Mouse (Mus musculus) adrenal gland, adult 8-10 months (tissue): ENCODE data around the gene Rtp4. TPM values are rescaled to one million over a fixed set of nuclear protein-coding genes. Genes with fewer than 3 reads are reported as not detected.
A peak's percentile ranks its signal among the peaks of the same experiment; 100 is the strongest.

Experiments used
- DNase-seq: peaks from one replicate; pipeline ENCODE4 v3.0.0; 2022
- total RNA-seq, 4 experiments: library from RNA; stranded (reverse); gene quantifications; 2 replicates each; pipeline ENCODE4 v1.2.4; 2022

The Rtp4 gene
- total RNA-seq, 4 experiments from 2014 or later, result 8.4 to 11.8 (median 9.9) TPM

DNA sequence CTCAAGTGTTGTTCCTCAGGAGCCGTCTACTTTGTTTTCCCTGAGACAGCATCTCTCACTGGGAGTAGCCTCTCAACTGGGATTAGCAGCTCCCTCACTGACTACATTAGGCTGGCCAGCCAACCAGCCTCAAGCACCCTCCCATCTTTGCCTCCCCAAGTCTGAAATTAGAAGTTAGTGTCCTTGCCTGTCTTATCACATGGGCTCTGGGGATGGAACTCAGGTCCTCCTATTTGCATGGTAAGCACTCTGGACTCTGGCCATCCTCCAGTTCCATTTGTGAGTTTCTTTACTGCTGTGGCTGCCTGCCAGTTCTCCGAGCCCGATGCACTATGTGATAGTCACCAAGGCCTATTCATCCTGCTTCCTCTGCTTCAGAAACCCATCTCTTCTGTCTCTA lies 4.3 kb upstream of the Rtp4 start:
- peak; percentile 50 for DNase-seq

DNA sequence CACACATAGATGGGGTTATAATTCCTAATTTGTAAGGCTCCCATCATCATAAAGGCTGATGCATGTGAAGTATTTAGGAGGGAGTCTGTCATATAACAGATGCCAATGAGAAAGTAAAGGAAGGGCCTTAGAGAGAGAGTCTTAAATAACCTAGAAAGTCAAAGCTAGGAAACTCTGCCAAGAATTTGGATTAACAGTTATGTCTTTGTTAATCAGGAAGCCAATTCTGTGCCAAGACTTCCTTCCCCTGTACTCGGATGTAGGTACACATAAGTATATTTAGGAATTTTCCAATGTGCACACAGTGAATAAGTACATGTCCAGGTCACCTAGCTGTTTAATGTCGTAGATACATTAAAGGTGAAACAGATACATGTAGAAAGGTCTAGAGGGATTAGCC lies 3.5 kb upstream of the Rtp4 start:
- no peak for DNase-seq

DNA sequence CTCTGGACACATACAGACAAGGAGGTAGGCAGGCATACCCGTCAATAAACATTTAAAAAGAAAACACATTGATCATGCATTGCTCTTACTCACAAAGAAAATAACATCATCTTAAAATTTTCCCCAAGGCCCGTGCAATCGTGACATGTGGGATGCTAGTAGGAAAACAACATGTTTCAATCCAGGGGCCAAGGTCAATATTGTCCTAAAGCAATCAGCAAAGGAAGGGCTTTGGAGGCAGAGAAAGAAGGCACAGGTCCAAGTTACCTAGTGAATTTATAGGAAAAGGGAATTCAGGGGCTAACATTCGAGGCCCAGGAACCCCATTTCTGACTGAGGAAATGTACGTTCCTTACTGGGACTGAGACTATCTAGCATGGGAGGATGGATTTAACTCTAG lies 2.9 kb upstream of the Rtp4 start:
- DNase-seq, result no peak

DNA sequence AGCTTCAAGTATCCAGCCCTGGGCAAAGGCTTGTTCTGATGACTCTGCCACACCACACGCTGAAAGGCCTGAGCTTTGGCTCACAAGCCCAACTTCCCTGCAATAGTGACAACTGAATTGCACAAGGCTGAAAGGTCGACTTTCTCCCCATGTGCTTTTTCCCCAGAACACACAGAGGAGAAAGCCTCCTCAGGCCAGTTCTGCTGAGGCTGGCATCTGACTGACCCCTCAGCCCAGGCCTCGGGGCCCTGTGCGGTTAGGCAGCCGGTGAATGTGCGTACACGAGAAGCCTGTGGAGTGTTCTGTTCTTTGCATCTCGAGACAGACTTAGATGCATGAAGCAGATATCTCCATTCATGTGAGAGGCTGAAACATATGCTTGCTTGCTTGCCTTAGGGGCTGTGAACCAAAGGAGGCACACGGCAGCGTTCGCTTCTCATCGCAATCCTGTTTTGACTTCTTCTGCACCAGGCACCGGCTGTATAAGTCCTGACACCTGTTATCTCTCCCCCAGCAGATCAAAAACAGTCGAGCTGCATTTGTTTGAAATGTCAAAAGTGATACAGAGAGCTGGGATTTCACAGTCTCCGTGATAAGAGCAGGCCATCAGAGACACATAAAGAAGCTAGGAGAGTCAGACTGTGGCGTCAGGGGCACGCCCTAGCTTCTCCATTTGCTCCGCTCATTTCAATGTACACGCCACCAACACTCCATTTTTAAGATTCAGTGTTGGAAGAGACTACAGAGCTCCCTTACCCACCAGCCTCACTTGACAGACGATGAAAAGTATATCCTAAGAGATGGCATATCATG lies 2.1 kb upstream of the Rtp4 start:
- peak; percentile 37 for DNase-seq

DNA sequence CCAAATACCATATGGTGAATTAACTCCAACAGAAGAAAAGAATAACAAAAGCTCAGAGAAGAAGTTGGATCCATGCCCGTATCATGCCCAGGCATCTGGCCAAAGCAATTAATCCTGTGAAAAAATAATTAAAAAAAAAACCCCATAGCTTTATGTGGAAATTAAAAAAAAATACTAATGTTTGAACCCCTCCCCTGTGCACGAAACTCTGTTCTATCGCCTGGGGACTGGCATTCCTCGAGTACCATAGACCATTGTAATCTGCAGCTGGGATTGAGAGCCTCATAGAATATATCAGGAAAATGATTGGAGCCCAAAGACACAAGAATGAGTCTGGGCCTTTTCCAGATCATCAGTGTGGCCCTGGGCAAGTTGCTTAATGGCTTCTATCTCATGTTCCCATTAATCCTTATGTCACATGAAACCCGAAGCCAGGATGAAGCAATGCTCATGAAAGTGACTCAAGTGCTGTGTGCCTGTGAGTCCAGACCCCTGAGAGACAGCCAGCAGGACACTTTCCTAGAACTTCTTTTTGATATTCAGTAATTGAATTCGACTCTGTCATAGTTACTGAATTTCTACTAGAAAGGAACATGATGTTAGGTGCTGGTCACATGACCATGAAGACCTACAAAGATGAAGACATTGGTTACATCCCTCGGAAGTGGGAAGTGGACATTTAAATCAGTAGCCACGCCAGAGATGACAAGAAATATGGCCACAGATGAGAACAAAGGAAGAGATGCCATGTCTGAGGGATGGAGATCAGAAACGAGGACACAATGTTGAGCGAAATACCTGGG lies 1.3 kb upstream of the Rtp4 start:
- peak; percentile 70 for DNase-seq

DNA sequence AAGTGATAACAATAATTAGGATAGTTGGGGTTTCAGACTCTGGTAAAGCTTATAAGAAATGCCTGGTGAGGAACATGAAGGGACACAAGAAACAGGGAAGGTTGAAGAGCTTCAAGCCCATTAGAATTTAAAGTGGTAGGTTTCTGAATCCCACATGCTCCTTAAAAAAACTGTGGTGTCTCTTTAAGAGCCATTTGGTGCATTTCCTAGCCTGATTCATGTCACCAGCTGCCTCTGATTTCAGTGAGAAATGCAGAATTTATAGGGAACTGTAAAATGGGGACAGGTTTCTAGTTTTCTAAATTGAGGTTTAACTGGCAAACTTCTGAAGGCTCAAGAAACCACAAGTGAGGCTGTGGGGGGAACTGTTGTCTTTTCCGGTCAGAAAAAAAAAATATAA lies 320 bp upstream of the Rtp4 start:
- no peak for DNase-seq

DNA sequence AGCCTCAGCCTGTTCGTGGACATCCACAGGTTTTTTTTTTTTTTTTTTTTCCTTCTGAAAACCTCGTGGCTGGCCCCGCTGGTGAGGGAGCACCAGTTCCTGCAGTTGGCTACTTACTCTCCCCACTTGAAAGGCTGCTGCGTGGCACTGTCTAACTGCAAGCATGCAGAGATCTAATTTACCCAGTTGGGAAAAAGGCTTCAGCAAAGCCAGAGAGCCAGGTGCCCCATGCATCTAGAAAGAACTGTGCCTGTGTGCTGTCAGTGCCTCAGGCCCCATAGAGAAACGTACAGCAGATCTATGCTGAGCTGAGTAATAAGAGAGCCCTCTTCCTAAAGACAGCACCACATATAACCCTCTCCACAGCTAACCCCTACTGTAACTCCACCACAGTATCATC lies 1.0 kb downstream of the Rtp4 start:
- no peak for DNase-seq

DNA sequence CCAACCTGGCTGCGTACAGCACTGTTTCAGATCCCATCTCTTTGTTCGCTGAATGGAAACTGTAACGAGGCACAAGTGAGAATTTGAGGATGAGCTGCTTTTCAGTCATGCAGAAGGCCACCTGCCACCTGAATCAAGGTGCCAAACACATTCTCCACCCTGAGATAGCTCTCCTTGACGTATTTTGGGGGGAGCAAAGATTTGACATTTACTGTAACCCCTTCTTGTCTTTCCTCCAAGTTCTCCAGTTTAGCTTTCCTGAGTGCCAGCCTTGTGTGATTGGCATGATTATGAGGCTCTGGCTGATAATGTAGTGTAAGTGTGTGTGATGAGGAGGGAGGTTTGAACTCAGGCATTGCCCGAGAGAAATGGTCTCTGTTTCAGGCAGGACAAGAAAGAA lies 2.0 kb downstream of the Rtp4 start:
- no peak for DNase-seq

DNA sequence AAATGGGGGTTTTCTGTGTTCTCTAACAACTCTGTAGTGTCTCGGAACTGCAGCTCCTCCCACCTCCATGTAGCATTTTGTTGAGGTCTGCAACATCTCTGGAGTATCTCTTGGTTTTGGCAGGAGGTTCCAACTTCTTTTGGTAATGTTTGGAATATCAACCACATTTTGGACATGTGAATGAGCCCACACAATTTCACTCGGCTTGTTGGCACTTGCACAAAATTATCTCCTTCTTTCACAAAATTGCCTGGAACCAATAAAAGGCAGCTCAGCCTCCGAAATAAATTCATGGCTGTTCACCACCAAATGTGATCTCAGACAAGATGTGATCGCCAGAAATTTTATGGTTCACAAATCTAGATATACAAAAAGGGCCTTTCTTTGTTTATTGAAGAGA lies 9.1 kb downstream of the Rtp4 start:
- no peak for DNase-seq

DNA sequence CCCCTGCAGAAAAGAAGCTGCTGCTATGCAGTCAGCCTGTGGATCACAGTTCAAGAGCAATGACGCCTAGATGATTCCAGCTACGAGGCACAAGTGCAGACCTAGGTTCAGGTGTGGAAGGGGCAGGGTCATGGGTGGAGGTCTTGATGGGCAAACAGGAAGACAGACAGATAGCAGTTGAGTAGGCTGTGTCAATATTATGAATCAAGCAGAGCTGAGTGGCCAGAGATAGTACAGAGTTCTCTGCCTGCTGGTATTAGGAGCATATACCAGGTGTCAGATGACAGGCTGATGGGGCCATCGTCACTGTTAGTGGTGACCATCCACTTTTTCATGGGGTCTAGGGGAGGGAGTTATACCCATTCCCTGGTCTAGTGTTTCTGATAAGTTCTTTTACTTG lies 13.6 kb downstream of the Rtp4 start:
- DNase-seq, result no peak

DNA sequence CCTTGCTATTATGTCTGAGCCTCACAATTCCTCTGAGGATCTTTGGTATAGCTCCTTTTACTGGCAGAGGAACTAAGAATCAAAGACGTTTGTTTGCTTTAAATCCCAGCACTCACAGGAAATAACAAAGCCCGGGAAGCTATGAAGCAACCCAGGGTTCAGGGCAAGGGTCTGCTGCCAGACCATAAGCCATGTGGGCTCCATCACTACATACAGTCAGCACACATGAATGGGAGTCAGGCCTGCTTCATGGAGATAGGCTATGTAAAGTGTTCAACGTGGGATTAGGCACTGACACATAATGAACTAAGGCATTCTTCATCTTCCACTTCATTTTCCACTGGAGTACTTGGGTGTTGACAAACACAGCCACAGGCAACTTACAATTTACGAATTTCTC lies 21.0 kb downstream of the Rtp4 start:
- no peak for DNase-seq

DNA sequence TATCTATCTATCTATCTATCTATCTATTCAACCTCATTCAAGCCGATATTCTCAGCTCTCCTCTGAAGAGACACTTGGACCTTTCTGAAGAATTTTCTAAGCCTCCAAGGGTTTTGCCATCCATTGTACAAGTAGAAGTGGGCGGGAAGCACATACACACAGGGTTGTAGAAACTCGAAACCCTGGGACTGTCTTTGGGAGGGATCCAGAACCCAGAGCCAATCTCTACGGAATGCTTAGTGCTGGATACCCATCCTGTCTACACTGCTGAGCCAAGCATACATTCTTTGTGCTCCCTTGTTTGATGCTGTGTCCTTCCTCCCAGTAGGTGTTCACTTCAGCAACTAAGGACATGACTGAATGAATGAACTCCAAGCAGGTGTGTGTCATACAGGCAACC lies 22.8 kb downstream of the Rtp4 start:
- DNase-seq, result no peak

DNA sequence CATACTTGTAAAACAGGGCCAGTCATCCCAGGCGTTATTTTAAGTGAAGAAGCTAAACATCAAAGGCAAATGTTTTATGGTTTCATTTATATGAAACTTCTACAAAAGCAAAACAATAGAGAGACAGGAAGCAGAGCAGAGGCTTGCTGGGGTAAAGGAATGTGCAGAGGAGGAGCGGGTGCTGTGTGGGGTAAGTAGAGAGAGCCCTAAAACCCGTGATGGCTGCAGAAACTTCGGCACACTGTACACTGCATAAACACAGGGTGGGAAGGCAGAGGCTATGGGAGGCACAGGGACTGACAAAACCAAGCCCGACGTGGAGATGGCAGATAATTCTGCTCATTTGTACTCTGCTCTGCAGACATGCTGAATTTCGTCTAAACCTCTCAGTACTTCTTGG lies 24.3 kb downstream of the Rtp4 start:
- DNase-seq, result no peak

DNA sequence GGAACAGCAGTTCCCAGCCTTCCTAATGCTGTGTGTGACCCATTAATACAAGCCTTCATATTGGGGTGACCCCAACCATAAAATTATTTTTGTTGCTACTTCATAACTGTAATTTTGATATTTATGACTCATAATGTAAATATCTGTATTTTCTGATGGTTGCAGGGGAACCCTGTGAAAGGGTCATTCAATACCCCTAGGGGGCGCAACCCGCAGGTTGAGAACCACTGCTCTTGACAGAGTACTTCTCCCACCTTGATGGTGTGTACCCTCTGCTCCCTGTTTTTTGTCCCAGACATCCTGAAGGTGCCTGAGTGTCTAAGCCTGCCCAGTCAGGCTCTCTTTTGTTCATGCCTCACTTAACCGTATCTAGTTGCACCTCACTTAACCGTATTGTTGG lies 27.7 kb downstream of the Rtp4 start:
- no peak for DNase-seq

DNA sequence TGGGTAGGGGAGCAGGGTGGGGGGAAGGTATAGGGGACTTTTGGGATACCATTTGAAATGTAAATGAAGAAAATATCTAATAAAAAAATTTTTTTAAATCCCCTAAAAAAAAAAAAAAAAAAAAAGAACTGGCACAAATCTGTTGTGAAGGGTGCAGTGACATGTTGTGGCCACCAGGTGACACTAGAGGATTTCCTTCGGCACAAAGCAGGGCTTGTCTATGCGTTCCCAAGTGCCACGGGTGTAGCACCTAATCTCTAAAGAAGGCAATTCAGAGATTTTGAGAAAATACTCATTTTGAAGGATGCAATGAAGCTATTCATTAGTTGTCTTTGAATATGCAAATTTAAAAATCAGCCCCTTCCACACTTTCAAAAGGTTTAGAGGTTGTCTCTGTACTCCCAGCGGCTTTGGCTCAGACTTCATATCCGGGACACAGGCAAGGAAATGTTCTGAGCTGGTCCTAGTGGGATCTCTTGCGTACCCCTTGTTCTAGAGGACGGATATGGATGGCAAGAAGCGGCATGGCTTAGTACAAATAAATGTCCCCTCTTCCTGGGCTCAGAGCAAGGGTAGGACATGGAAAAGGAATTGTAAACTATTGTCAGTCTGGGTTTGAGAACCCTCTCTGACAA lies 30.4 kb downstream of the Rtp4 start:
- DNase-seq, result peak; percentile 37

DNA sequence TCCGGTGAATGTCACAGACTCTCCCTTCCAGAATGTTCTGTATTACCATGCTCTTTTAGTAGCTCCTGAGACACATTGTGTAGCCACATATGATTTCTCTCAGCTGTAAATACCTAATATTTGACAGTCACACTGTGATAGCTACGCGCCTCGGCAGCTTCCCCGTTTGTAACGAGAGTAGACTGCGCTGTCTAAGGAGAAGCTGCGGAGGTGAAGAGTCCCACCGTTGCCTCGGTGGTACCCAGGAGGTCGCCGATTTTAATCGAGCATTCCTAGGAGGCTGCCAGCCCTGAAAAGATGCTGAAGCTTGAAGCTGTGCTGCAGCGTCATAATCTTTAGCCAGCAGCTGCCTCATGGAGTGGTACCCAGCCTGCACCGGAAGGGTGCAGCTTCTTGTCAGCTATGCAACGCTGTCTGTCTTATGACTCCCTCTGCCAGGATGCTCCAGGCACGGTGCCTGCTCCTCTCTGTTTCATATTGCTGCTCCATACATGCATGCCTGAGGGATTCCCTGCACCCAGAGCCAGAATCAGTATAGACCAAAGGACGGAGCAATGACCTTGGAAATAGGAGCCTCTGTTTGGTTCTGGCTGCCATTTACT lies 31.0 kb downstream of the Rtp4 start:
- no peak for DNase-seq

DNA sequence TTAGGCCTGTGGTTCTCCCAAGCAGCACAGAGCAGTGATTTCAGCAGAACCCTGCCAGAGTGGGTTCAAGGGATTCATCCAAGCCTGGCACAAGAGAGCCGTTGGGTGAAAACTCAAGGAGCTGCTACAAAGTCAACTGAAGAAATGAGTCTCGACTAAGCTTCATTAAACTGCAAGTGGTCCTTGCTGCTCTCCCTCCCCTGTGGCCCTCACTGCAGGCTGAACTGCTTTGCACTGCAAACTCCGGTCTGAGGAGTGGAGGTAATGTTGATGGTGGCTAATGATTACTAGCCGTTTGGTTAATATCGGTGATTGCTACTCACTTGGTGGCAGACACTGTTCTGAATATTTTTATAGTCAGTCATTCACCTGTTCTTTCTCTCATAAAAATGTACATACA lies 34.6 kb downstream of the Rtp4 start:
- no peak for DNase-seq

DNA sequence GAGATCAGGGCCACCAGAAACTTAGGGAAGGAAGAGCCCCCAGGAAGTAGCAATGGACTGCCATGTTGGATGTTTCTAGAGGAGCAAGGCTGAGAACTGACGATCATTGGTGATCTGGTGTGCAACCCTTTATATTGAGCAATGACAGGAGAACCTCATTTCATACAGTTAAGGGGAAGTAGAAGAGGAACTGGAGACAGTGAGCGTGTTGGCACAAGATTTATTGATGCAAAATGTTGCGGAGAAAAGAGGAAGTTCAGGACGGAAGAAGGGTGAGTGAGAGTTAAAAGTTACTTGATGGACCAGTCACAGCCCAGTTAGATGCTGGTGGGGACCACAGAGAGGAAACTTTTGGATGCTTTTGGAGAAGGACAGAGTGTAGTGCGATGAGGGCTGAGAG lies 37.1 kb downstream of the Rtp4 start:
- no peak for DNase-seq

DNA sequence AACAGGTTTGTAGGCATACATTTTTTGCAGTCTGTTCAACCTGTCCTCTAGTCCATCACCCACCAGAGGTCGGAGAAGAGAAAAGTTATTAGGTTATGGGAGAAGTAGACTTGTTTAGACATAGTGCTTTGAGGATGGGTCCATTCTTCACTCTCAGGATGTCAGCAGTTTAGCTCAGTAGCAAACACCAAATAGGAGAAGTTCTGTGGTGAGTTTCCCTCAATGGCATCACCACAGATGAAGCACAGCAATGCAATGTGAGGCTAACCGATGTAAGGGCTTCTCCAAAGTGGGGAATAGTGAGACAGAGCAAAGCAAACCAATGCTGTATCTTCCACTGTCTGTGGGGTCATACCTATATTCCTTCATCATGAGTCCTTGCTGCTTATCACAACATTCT lies 37.6 kb downstream of the Rtp4 start:
- no peak for DNase-seq

DNA sequence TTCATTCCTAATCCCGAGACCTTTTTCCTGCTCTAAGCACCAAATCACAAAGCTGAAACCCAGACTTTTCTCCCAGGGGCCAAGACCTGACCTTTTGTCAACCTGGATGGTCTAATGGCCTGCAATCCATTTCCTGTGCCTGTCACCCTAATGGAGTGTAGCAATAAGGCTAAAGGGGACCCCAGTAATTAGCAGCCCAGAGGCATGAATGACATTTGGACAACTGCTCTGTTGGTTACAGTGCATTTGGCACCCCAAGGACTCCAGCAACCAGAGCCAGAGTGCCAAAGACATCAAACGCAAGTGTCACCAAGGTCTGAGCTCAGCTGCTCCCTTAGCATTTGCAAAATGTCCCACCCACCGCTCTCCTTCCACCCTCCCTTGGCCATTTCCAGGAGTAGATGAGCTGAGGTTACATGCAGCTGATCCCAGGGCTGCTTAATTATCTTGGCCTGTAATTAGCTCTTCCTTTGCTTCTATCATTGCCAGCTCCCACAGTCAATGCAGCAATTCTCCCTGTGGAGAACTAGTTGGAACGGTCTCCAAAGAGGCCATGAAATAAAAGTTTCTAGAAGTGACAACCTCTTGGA lies 48.4 kb downstream of the Rtp4 start:
- peak; percentile 6 for DNase-seq

DNA sequence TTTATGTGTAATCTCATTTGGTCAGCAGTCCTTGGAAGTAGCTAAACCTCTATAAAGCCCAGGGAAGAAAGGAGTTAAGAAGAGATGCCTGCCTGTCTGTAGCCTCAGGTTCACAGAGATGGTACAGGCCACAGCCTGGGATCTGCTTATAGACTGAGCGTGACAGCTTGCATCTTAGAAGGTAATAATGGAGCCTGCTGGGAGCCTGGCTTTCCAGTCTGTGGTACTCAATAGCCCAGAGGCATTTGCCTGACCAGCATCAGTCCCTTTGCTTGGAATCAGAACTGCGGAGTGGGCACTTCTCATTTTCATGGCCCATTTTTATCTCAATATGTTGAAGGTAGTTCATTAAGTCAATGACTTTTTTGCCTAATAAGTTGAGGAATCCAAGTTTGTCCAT lies 54.5 kb downstream of the Rtp4 start:
- DNase-seq, result no peak
